Mouse (Mus musculus) adrenal gland, postnatal 36 days (tissue): ENCODE results near the gene Btbd11. TPM values are rescaled to one million over a fixed set of nuclear protein-coding genes. Genes with fewer than 3 reads are reported as not detected.

ENCODE experiments used
- DNase-seq, 2 experiments: peaks; one replicate each; pipeline ENCODE4 v3.0.0; 2021; ENCODE audit warnings: mixed read lengths in 1 of 2
- total RNA-seq, 2 experiments: library from RNA; stranded (reverse); gene quantifications; 2 replicates each; pipeline ENCODE4 v1.2.3; 2021

Gene Btbd11
- total RNA-seq, 2 experiments from 2014 or later = 7.1 to 9.7 TPM

DNA sequence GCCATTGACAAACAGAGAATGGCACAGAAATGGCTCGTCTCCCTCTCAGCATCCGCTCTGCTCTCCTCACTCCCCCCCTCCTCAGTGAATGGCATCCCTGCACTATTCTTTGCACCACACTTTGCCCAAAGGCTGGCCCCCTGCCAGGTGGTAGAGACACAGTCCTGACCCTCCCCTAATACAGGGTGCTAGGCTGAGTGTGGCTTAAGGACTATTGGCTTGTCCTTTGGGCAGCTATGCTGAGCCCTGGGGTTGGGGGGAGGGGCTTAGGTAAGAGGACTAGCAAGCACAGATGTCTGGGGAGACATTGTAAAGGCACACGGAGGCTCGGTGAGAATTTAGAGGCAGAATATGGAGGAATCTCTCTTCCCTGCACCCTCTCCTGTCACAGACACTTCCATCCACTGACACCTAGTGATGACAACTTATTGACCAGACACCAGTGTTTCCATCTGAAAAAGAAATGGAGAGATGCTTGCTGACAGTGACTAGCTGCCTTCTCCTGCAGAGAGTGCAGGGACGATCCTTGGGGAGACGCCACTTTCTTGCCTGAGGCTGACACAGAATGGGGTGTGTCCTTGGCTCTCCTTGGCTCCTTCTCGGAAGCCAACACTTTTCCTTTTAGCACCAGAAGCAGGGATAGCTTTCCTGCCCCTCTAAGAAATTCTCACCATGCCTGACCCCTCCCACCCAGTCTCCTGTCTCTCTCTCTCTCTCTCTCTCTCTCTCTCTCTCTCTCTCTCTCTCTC is 138.8 kb downstream of the Btbd11 start:
- no peak for DNase-seq

DNA sequence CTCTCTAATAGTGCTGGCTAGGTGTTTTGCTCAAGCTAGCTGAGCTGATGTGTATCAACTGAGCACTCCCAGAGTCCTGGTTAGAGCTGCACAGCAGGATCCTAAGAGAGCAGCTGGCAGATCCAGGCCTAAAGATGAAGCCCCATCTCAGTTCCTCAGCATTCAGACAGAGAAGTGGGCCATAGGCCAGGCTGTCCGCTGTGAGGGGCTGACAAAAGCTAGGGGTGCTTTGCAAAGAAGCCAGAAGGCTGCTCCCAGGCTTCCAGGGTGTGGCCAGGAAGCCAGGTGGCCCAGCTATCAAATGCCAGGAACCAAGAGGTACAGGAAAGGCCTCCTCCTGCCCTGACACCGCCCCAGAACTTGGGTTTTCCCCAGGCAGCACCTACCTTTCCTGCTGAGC is 140.0 kb downstream of the Btbd11 start:
- DNase-seq = no peak

DNA sequence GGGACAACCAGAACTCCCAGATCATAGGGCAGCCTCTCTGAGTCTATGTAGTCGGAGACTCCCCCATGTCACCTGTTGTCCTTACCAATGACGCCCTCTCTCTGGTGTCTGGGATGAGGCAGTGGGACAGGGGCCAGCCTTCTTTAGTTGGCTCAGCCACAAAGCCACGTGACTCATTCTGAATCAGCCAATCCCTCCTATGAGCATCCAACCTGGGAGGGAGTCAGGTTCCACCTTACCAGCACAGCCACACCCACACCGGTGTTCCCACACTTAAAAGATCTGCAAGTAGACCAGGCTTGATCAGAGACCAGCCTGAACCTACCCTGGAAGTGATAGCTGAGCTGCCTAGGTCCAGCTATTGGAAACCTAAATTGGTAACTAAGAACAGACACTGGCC is 141.1 kb downstream of the Btbd11 start:
- DNase-seq = no peak

DNA sequence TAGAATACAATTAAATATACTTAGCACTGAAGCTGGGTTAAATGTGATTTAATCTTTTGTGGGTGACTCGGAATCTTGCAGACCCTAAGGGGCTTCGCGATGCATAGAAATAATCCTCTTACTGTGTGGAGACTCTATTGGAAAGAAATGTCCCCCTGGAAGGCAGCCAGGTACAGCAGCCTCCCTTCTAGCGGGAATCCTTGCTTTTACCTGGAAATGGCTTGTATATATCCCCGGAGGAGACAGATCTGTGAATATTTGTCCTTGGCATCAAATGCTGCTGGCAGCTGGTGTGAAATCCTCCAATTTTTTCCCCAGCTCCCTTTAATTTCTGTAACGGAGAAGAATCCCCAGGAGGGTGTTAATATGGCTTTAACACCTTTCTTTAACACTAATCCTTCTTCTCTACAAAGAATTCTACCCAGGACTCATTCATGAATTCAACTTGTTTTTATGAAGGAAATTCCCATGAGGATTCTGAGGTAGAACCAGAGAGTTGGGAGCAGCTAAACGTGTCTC is 146.6 kb downstream of the Btbd11 start:
- no peak for DNase-seq

DNA sequence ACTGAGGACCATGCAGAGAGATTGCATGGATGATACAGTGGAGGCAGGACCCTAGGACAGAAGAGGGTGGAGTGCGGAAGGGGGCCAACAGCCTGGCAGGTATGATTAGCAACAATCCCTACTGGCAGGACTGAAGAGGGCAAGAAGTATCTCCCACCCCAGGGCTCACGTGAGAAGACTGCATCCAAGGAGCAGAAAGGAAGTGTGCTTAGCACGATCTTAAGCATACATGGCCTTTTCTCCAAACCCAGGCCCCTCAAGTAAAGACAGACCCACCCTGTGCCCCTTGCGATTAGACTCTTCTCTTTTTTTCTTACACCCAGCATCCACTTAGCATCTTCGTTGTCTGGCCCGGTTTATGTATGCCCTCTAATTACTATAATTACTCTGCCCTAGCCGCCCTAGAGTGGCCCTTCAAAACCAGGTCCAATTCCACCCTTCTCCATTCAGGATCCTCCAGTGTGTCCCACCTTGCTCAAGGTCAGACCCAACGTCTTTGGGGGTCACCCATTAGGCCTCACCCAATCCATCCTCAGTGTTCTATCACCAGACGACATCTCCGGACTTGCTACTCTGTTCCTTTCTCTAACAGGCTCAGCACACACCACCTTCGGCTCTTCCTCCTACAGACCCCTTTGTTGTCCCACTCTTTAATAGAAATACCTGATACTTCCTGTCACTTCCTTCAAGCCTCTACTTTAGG is 151.6 kb downstream of the Btbd11 start:
- no peak for DNase-seq

DNA sequence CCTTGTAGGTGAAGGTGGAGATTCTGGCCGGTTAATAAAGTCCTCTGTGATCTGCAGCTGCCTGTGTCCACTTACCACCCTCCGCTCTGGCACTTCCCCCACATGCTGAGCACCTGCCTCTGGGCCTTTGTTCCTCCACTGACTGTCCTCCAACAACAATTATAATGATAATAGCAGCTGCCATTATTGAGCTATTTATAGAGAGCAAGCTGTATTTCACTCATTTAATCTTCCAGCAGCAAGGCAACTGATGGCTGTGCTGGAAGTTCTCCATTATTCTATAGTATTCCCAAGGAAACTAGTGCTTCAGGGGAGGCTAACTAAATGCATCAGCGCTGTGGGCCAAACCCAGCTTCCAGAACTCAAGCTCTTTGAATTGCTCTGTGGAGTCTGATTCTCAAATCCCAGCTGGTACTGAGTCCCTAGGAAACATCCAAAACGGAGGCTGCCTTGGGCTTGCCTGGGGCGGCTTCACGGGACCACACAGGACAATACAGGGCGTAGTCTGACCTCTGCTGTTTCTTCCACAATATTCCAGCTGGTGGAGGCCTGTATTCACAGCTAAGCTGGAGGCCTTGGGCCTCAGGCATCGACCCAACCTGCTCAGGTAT is 153.0 kb downstream of the Btbd11 start:
- peak; percentile 18 to 20 for DNase-seq

DNA sequence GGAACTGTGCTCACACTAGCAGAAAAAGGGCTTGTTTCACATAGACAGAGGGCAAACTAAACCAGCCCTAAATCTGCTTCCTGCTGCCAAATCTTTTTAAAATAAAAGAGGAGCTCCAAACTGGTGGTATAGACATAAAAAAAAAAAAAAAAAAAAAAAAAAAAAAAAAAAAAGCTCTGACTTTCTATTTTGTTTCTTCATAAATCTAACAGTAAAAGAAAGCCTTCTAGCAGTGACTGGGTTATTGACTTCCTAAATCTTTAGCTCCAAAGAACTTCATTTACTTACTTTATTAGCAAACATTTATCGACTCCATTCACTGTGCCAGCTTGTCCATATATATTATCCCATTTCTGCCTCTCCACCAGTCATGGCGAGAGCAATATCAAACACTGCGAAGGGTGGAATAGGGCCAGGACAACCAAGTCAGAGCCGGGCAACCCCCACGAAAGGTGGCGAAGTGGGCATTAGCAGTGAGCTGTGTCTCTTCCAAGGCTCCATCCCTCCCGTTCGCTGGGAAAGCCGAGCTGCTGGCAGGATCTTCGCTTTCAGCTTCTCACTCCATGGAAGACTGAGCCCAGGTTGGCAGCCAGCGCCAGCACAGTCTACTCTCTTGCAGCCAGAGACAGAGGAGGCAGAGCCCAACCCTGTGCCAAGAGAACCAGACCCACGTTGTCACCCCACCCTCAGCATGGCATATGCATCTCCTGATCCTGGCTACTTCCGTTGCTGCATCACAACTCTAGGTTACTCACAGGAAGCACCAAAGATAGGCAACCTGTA is 153.9 kb downstream of the Btbd11 start:
- DNase-seq = no peak

DNA sequence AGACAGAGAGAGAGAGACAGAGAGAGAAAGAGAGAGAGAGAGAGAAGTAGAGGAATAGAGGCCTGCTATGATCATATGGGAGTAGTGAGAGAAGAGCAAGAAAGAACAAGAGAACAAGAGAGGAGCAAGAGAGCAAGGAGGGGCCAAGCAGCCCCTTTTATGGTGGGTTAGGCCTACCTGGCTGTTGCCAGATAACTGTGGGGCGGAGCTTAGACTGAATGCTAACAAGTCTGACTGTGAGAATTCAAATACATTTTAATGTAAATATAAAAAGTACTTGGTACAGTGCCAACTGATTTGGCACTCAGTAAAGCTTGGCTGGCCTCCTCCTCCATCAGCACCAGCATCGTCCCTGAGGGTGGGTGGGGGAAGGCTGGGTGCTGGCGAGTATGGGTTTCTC is 154.9 kb downstream of the Btbd11 start:
- no peak for DNase-seq

DNA sequence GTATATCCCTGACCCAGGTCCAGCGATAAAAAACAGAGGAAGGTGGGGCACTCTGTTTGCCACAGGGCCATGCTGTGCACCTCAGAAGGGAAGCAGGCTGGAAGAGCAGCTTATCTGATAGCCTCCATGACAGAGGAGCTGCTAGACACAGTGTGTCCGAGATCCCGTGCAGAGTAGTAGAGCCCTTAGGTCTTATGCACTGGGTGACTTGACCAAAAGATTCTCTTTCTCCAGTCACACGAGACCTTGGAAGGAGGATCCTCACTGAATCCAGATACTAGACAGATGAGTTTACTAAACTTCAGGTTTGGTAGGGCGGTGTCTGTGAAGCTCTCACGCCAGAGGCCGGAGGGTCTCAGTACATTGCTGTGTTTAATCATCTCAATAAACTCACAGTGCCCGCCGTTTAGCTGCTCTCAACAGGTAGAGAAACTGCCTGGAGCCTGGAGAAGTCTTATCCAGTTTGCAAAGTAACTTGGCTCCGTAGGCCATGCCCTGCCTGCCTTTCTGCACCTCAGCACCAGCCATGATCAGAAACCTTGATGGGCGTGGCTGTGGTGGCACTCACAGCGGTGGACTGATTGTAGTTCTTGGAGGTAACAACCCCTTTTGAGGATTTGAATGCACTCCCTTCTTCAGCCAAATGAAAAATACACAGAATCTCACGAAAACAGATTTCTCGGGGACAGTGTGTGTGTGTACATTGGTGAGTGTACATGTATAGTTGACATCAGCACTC is 155.4 kb downstream of the Btbd11 start:
- DNase-seq = no peak

DNA sequence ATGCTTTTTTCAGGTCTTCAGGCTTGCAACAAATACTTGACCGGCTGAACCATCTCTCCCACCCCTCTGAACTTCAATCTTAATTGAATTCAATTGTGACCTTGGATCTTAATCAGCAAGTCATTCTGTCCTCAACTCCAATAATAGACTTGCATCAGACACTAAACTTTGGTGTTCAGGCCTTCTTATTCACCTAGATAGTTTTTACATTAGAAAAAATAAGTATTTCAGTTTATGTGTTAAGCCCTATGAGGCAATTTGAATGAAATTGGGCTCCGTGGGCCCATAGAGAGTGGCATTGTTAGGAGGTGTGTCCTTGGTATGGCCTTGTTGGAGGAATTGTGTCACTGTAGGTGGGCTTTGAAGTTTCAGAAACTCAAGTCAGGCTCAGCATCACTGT is 156.7 kb downstream of the Btbd11 start:
- DNase-seq = no peak

DNA sequence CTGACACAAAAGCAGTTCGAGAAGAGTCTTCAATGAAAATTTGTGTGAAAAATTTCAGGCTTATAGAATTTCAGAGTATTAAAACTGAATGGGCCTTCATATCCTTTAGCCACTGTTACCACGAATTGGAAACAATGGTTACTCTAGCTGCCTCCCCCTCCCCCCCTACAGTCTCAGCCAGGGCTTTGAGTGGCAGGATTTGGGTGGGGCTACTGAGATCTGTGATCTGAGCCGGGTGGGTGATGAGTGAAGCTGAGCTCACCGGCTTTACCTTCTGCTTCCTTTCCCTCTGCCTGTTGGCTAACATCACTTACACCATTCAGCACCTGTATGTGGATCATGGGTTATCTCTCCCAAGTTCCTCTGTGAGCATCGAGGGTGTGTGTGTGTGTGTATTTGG is 158.4 kb downstream of the Btbd11 start:
- DNase-seq = no peak

DNA sequence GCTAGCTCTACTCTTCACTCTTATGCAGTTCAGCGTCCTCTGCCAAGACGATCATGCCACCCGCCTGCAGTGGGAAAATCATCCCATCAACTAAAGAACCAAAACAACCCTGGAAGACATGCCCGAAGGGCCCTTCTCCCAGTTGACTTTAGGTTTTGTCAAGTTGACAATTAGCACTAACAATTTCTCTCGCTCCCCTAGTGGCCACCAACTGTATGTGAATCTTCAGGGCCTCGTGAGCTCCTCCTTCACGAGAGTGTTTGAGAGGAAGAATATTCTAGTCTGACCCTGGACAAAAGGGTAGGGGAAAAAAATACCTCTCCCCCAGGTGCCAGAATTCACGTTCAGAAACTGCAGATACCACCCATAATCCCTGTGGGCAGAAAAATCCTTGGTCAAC is 168.6 kb downstream of the Btbd11 start:
- DNase-seq = no peak

DNA sequence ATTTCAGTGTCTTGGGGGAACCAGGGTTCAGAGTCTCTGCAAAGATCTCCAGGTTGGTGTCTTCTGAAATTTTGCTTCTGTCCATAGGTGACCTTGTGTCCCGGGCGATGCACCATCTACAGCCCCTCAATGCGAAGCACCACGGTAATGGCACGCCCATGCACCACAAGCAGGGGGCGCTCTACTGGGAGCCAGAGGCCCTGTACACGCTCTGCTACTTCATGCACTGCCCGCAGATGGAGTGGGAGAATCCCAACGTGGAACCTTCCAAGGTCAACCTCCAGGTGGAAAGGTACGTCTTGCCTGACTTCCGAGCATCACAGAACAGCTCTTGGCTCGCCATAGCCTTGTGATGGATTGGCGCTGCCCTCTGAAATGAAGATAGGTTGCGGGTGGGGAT is 174.8 kb downstream of the Btbd11 start:
- DNase-seq = no peak

DNA sequence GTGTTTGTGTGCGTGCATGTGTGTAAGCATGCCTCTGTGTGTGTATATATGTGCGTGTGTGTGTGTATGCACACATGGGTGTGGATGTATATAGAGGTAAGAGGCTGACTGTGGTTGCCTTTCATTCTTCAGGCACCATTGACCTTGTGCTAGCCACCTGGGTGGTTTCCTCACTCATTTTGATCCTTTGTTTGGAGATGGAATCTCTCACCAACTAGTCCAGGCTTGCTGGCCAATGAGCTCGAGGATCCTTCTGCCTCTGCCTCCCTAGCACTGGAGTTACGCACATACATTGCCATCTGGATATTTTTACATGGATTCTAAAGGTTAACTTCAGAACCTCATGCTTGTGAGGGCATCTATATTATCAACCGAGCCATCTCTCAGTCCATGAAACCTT is 184.8 kb downstream of the Btbd11 start:
- no peak for DNase-seq

DNA sequence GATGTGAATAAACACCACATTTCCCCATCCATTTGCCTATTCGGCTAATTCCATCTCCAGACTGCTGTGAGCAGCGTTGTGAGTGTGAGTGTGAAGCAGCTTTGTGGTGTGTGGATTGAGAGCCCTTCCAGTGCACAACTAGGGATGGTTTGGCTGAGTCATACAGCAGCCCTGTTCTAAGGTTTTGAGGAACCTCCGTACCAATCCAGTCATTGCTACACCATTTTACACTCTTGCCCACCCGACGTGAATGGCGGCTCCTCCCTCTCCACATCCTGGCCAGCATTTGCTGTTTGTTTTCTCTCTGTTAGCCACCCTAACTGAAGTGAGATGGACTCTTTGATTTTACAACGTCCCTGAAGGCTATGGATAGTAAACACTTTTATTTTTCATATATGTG is 186.0 kb downstream of the Btbd11 start:
- no peak for DNase-seq

DNA sequence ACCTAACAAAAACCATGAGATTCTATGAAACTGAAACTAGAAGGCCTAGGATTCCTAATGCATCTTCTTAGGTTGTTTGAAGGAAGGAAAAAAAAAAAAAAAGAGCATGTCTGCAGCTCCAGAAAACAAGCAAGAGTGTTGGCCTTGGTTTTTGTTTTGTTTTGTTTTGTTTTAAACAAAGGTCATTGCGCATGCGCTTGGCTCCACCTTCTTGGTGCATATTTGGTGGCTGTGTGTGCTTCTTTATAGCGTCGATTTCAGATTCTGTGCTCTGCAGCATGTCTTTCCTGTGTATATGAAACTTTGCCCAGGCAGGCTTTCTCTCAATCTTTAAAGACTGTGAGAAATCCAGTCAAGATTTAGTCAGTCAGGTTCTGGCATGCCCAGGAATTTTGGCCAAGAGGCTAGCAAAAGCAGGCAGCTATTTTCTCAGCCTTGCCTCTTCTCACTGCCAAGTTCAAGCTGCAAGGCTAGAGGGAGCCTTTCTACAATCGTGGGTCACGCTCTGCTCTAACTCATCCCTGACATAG is 191.3 kb downstream of the Btbd11 start:
- peak; percentile 5 to 15 for DNase-seq

DNA sequence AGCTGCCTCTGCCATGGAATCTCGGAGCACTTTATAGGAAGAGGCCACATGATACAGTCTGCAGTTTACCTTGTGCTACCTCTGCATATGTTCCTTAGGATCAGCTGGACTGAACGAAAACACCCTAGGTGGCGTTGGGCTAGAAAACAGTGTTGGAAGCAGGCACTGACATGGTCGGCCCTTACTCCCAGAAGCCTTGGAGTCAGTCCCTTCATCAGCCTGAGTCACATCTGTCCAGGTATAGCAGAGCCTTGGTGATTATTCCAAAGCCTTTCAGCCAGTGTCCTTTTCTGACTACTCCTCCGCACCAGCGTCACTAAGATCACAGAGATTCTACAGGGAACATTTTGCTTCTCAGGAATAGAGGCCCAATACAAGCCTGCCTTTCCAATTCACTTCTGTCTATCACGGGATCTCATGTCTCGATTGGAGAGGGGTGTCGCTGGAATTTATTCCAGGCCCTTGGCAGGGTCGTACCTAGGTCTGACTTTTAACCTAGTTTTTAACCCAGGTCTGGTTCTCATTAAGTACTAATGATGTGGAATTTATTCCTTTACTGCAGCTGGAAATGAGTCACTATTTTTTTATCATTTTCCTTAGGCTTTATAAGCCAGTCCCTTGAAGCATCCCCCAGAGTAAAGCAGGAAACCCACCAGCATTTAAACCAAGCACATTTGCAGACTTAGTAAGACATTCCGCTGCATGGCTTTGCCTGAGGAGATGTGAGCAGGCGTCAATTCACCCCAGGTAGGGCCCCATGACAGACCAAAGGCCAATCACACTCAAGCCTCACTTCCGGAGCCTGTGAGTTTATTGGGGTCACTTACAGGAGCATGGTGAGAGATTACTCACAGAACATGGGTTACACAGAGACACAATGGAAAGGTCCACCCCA is 192.2 kb downstream of the Btbd11 start:
- no peak for DNase-seq

DNA sequence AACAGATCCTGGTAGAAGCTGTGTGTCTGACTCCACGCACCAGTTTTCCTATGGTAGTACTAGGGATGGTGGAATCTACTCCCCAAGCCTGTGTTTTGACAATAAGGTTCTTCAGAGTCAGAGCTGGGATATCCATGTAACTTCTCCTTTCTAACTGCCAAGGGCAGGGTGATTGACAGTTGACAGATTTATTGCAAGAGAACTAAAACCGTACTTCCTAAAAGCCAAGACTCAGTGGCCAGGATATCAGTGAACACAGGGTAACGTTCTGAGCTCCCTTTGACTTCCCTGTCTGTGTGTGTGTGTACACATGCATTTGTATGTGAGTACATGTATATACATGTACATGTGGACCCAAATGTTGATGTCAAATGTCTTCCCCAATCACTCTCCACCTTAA is 201.1 kb downstream of the Btbd11 start:
- no peak for DNase-seq

DNA sequence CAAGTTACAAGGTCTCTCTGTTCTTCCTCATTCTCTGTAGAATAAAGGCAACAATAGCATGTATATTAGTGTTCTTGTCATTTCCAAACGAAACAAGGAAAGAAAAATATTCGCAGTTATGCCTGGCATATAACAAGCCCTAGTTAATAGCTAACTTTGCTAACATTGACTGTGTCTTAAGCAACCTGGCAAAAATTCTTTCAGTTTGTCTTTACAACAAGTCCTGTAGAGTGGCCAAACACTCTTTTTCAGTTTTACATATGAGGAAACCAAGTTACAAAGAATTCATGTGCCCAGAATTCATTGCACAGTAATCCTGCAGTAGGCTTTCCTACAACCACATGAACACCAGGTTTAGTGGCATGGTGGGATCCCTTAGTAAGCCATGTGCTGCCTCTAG is 203.4 kb downstream of the Btbd11 start:
- no peak for DNase-seq

DNA sequence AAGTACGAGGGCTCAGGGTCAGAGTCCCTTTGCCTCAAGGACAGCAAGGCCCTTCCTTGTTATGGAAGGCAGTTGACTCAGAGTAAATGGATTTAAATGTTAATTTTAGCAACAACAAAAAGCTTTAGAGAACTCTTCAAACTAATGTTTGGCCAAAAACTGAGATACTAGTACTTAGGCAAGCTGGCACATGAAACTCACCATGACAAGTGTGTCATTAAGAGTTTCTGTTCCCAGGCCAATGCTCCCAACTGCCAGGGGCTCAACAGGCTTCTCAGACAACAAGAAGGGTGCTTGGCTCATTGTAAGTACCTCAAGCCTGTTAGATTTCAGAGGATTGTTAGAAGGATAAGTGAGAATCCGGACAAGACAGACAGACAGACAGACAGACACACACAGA is 204.7 kb downstream of the Btbd11 start:
- peak; percentile 27 to 34 for DNase-seq
